Mouse (Mus musculus) right cerebral cortex, adult 2 months (tissue): ENCODE measurements around the gene Ssbp3.
A peak's percentile ranks its signal among the peaks of the same experiment; 100 is the strongest.

Source experiments
- DNase-seq, 2 experiments: peaks; one replicate each; pipeline ENCODE4 v3.0.0; 2021 to 2022; ENCODE audit warnings: low spot score in 2 of 2

Gene Ssbp3

GRCm38 (mm10) chr4:106907701-106908425 lies 2.6 kb upstream of the Ssbp3 start:
- no peak for DNase-seq

GRCm38 (mm10) chr4:106908426-106908809 lies 2.1 kb upstream of the Ssbp3 start:
- no peak for DNase-seq

GRCm38 (mm10) chr4:106908950-106909751 lies 1.4 kb upstream of the Ssbp3 start:
- no peak for DNase-seq

- DNase-seq, result no peak
Measured at GRCm38 (mm10) chr4:106909797-106910196, 704 bp upstream of the Ssbp3 start.

GRCm38 (mm10) chr4:106911246-106911801 lies 823 bp downstream of the Ssbp3 start:
- peak; percentile 85 to 92 for DNase-seq

GRCm38 (mm10) chr4:106911951-106912688 lies 1.6 kb downstream of the Ssbp3 start:
- DNase-seq, result no peak

- DNase-seq, result no peak
Measured at GRCm38 (mm10) chr4:106912689-106913041, 2.2 kb downstream of the Ssbp3 start.

GRCm38 (mm10) chr4:106913411-106914049 lies 3.0 kb downstream of the Ssbp3 start:
- DNase-seq, result no peak

GRCm38 (mm10) chr4:106915265-106915664 lies 4.8 kb downstream of the Ssbp3 start:
- DNase-seq, result no peak

- DNase-seq, result no peak
Measured at GRCm38 (mm10) chr4:106918263-106918662, 7.8 kb downstream of the Ssbp3 start.

GRCm38 (mm10) chr4:106920119-106920518 lies 9.6 kb downstream of the Ssbp3 start:
- no peak for DNase-seq

GRCm38 (mm10) chr4:106921375-106922336 lies 11.2 kb downstream of the Ssbp3 start:
- DNase-seq, result peak in 1 of 2 experiments; percentile 48

- no peak for DNase-seq
Measured at GRCm38 (mm10) chr4:106922919-106923318, 12.4 kb downstream of the Ssbp3 start.

GRCm38 (mm10) chr4:106924175-106924574 lies 13.7 kb downstream of the Ssbp3 start:
- DNase-seq, result no peak

GRCm38 (mm10) chr4:106924888-106925287 lies 14.4 kb downstream of the Ssbp3 start:
- no peak for DNase-seq

GRCm38 (mm10) chr4:106926401-106926800 lies 15.9 kb downstream of the Ssbp3 start:
- DNase-seq, result no peak

GRCm38 (mm10) chr4:106927034-106927433 lies 16.5 kb downstream of the Ssbp3 start:
- no peak for DNase-seq

GRCm38 (mm10) chr4:106928961-106929360 lies 18.5 kb downstream of the Ssbp3 start:
- no peak for DNase-seq

GRCm38 (mm10) chr4:106932583-106932982 lies 22.1 kb downstream of the Ssbp3 start:
- no peak for DNase-seq

- DNase-seq, result no peak
Measured at GRCm38 (mm10) chr4:106933813-106934482, 23.4 kb downstream of the Ssbp3 start.
